Mouse (Mus musculus) lung, postnatal 0 days (tissue): ENCODE measurements around the gene Ldlrap1.

Experiments used
- CTCF ChIP-seq: IDR thresholded peaks from 2 replicates; pipeline ENCODE4 v1.5.1; 2016; ENCODE audit warnings: antibody characterized with exemption, mild to moderate bottlenecking
- EP300 ChIP-seq: IDR thresholded peaks from 2 replicates; pipeline ENCODE4 v1.6.1; 2016; ENCODE audit warnings: antibody characterized with exemption, mild to moderate bottlenecking, control low read depth

GRCm38 (mm10) chr4:134740186-134740585, 27.6 kb downstream of the Ldlrap1 start:
- TF ChIP-seq CTCF (no peak), EP300 (no peak)
